Mouse (Mus musculus): ENCODE measurements around the gene Synpr. TPM values are rescaled to one million over a fixed set of nuclear protein-coding genes. Genes with fewer than 3 reads are reported as not detected.

The Synpr gene
- polyA plus RNA-seq, 1 experiment, result 3.6 TPM

DNA sequence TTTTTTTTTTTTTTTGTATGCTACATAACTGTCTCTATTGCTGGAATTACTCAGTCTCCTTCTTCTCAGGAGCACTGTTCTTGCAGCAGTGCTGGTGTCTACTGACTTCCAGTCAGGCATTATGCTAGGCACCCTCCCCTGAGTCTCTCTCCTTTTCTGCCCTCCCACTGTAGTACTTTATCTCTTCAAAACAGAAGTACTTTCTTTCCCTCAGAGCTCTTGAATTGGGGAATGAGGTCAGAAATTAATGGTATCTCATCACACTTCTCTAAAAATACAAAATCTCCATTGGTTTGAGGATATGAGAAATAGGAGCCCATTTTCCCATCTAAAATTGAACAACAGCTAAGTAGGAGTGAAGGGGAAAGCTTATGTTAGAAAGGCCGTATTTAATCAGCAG lies 294.2 kb downstream of the Synpr start:
- Histone ChIP-seq H3K36me3 (ENCODE audit: control insufficient read depth, insufficient read depth, low read length) (no peaks in the 10 kb centered on the region), H3K27me3 (ENCODE audit: control insufficient read depth, insufficient read depth, low read length) (no peaks in the 10 kb centered on the region), H3K4me3 (ENCODE audit: control insufficient read depth, insufficient read depth, low read length) (no peak overlapping the region), H3K27ac (ENCODE audit: control insufficient read depth, insufficient read depth, low read length) (no peak overlapping the region), H3K4me1 (replicated peaks; ENCODE audit: control insufficient read depth, insufficient read depth, low read length) (no peaks in the 10 kb centered on the region)
- WGBS, result 42% methylated on average over 1 of the region's 1 CpGs
- no peak for DNase-seq
- TF ChIP-seq CTCF (IDR thresholded peaks at IDR 0.05; ENCODE audit: borderline replicate concordance, control insufficient read depth, extremely low read depth, insufficient read depth, low read length, poor library complexity), result no peak

DNA sequence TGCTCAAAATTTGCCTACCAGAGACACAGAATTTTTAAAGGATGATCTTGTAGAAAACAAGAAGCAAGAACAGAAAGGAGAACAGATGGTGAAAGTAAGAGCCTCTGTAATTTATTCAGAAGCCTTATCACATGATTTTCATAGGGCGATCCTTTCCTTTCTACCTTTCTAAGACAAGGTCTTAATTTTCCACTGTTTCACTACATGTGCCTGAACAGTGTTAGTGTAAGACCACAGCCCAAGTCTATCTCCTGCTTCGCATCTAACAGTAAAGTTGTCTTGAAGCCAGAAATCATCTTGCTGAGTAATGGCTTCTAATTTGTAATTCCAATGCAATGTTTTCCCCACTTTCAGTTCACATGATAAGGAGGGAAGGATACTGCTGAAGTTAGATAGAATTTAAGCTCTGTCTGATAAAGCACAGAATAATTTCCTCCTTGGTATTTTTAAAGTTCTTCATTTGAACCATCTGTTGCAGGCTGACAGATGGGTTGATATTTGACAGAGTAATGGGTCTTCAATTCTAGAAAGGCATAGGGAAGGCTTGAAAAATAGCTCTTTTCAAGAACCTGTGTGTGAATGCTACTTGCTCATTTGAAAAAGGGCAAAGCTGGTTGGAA lies 308.9 kb downstream of the Synpr start:
- H3K36me3 ChIP-seq (ENCODE audit: control insufficient read depth, insufficient read depth, low read length), result no peaks in the 10 kb centered on the region
- 94% methylated on average over 2 of the region's 2 CpGs for WGBS

GRCm38 (mm10) chr14:13596251-13596650 lies 311.7 kb downstream of the Synpr start:
- no peak for TF ChIP-seq POLR2A (IDR thresholded peaks at IDR 0.05; ENCODE audit: control insufficient read depth, extremely low read depth, insufficient read depth, low read length, poor library complexity)
- TF ChIP-seq CTCF (IDR thresholded peaks at IDR 0.05; ENCODE audit: borderline replicate concordance, control insufficient read depth, extremely low read depth, insufficient read depth, low read length, poor library complexity), result no peak
- DNase-seq, result no peak
- Histone ChIP-seq H3K4me1 (replicated peaks; ENCODE audit: control insufficient read depth, insufficient read depth, low read length) (no peaks in the 10 kb centered on the region), H3K4me3 (ENCODE audit: control insufficient read depth, insufficient read depth, low read length) (no peak overlapping the region), H3K27ac (ENCODE audit: control insufficient read depth, insufficient read depth, low read length) (no peak overlapping the region), H3K27me3 (ENCODE audit: control insufficient read depth, insufficient read depth, low read length) (no peaks in the 10 kb centered on the region), H3K36me3 (ENCODE audit: control insufficient read depth, insufficient read depth, low read length) (no peaks in the 10 kb centered on the region)
- 87% methylated on average over 6 of the region's 6 CpGs for WGBS

More for the DNA sequence above, 308.9 kb downstream of the Synpr start:
- no peak for DNase-seq
- H3K27ac ChIP-seq (ENCODE audit: control insufficient read depth, insufficient read depth, low read length), result no peak overlapping the region
- H3K4me3 ChIP-seq (ENCODE audit: control insufficient read depth, insufficient read depth, low read length), result no peak overlapping the region
- H3K4me1 ChIP-seq (replicated peaks; ENCODE audit: control insufficient read depth, insufficient read depth, low read length), result no peaks in the 10 kb centered on the region
- TF ChIP-seq POLR2A (IDR thresholded peaks at IDR 0.05; ENCODE audit: control insufficient read depth, extremely low read depth, insufficient read depth, low read length, poor library complexity) (no peak), CTCF (IDR thresholded peaks at IDR 0.05; ENCODE audit: borderline replicate concordance, control insufficient read depth, extremely low read depth, insufficient read depth, low read length, poor library complexity) (no peak)
- H3K27me3 ChIP-seq (ENCODE audit: control insufficient read depth, insufficient read depth, low read length), result no peaks in the 10 kb centered on the region

DNA sequence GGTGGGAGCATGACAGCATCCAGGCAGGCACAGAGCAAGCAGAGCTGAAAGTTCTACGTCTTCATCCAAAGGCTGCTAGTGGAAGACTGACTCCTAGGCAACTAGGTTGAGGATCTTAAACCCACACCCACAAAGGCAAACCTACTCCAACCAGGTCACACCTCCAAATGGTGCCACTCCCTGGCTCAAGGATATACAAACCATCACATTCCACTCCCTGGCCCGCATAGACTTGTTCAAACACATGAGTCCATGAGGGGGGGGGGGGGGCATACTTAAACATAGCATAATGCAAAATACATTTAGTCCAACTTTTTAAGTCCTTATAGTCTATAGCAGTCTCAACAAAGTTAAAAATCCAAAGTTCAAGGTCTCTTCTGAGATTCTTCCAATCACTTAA lies 312.6 kb downstream of the Synpr start:
- Histone ChIP-seq H3K36me3 (ENCODE audit: control insufficient read depth, insufficient read depth, low read length) (no peaks in the 10 kb centered on the region), H3K27ac (ENCODE audit: control insufficient read depth, insufficient read depth, low read length) (no peak overlapping the region), H3K4me1 (replicated peaks; ENCODE audit: control insufficient read depth, insufficient read depth, low read length) (no peaks in the 10 kb centered on the region), H3K27me3 (ENCODE audit: control insufficient read depth, insufficient read depth, low read length) (no peaks in the 10 kb centered on the region), H3K4me3 (ENCODE audit: control insufficient read depth, insufficient read depth, low read length) (no peak overlapping the region)
- TF ChIP-seq POLR2A (IDR thresholded peaks at IDR 0.05; ENCODE audit: control insufficient read depth, extremely low read depth, insufficient read depth, low read length, poor library complexity), result no peak
- TF ChIP-seq CTCF (IDR thresholded peaks at IDR 0.05; ENCODE audit: borderline replicate concordance, control insufficient read depth, extremely low read depth, insufficient read depth, low read length, poor library complexity), result no peak
- 98% methylated on average over 2 of the region's 2 CpGs for WGBS
- DNase-seq, result no peak

DNA sequence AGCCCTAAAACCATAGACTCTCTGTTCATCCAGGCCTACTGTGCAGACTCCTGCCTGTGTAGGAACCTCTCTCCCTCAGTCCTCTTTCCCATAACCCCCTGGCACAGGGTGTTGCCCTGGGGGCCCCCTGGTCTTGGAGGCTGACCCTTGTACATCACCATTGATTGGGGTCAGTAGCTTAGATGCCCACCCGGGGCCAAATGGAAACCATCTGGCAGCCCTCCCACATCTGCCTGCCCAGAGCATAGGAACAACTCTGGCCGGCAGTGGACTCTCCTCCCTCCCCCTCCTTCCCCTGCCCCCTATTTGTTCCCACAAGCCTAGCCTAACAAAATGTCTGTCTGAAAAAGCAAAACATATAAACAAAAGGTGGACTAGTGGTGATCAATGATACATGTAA lies 336.0 kb downstream of the Synpr start:
- Histone ChIP-seq H3K27ac (ENCODE audit: control insufficient read depth, insufficient read depth, low read length) (no peak overlapping the region), H3K27me3 (ENCODE audit: control insufficient read depth, insufficient read depth, low read length) (no peaks in the 10 kb centered on the region), H3K36me3 (ENCODE audit: control insufficient read depth, insufficient read depth, low read length) (no peaks in the 10 kb centered on the region), H3K4me1 (replicated peaks; ENCODE audit: control insufficient read depth, insufficient read depth, low read length) (no peaks in the 10 kb centered on the region), H3K4me3 (ENCODE audit: control insufficient read depth, insufficient read depth, low read length) (no peak overlapping the region)
- TF ChIP-seq CTCF (IDR thresholded peaks at IDR 0.05; ENCODE audit: borderline replicate concordance, control insufficient read depth, extremely low read depth, insufficient read depth, low read length, poor library complexity), result no peak
- no peak for TF ChIP-seq POLR2A (IDR thresholded peaks at IDR 0.05; ENCODE audit: control insufficient read depth, extremely low read depth, insufficient read depth, low read length, poor library complexity)
- no peak for DNase-seq
- 72% methylated on average over 2 of the region's 2 CpGs for WGBS

DNA sequence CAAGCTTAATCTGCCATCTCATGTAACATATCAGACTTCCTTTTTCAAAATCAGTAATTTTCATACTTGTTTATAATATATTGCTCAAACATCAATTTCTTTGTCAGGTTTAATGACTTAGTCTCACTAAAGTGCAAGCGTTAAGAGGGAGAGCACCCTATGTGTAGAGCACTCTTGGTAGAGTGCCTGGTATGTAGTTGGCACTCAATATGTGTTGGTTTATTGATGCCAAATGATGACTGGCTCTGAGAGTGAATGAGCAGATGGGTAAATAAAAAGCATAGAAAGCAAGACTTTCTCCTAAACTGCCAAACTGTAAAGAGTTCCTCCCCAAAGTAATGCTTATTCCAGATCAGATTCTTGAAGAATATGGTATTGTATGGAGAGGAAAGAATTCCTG lies 365.3 kb downstream of the Synpr start:
- Histone ChIP-seq H3K4me3 (ENCODE audit: control insufficient read depth, insufficient read depth, low read length) (no peak overlapping the region), H3K36me3 (ENCODE audit: control insufficient read depth, insufficient read depth, low read length) (no peaks in the 10 kb centered on the region), H3K27me3 (ENCODE audit: control insufficient read depth, insufficient read depth, low read length) (no peaks in the 10 kb centered on the region), H3K27ac (ENCODE audit: control insufficient read depth, insufficient read depth, low read length) (no peak overlapping the region), H3K4me1 (replicated peaks; ENCODE audit: control insufficient read depth, insufficient read depth, low read length) (no peaks in the 10 kb centered on the region)
- 97% methylated on average over 1 of the region's 1 CpGs for WGBS
- TF ChIP-seq CTCF (IDR thresholded peaks at IDR 0.05; ENCODE audit: borderline replicate concordance, control insufficient read depth, extremely low read depth, insufficient read depth, low read length, poor library complexity) (no peak), POLR2A (IDR thresholded peaks at IDR 0.05; ENCODE audit: control insufficient read depth, extremely low read depth, insufficient read depth, low read length, poor library complexity) (no peak)
- no peak for DNase-seq

DNA sequence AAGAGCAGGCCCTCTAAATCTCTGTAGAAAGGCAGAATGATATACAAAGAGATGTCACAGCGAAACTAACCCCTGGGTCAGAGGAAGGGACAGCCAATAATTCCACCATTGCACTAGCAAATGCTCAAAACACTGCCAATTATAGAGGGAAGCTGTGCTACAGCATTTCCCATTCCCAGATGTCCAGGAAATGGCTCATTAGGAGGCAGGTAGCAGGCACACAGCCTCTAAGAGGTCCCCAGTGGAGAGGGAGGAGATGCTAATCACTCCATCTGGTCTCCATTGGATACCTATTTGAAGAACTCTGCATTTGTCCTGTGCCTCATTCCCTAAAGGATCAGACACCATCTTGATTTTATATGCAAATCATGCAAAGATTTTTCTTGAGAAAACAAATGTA lies 366.5 kb downstream of the Synpr start:
- Histone ChIP-seq H3K27me3 (ENCODE audit: control insufficient read depth, insufficient read depth, low read length) (no peaks in the 10 kb centered on the region), H3K27ac (ENCODE audit: control insufficient read depth, insufficient read depth, low read length) (no peak overlapping the region), H3K4me3 (ENCODE audit: control insufficient read depth, insufficient read depth, low read length) (no peak overlapping the region), H3K36me3 (ENCODE audit: control insufficient read depth, insufficient read depth, low read length) (no peaks in the 10 kb centered on the region), H3K4me1 (replicated peaks; ENCODE audit: control insufficient read depth, insufficient read depth, low read length) (no peaks in the 10 kb centered on the region)
- DNase-seq, result no peak
- TF ChIP-seq POLR2A (IDR thresholded peaks at IDR 0.05; ENCODE audit: control insufficient read depth, extremely low read depth, insufficient read depth, low read length, poor library complexity) (no peak), CTCF (IDR thresholded peaks at IDR 0.05; ENCODE audit: borderline replicate concordance, control insufficient read depth, extremely low read depth, insufficient read depth, low read length, poor library complexity) (no peak)
- 58% methylated on average over 1 of the region's 1 CpGs for WGBS

All from thymus, adult 2 months (tissue).